Comparison of ENCODE assay signal across 8 mouse cellular contexts in the genomic region with DNA sequence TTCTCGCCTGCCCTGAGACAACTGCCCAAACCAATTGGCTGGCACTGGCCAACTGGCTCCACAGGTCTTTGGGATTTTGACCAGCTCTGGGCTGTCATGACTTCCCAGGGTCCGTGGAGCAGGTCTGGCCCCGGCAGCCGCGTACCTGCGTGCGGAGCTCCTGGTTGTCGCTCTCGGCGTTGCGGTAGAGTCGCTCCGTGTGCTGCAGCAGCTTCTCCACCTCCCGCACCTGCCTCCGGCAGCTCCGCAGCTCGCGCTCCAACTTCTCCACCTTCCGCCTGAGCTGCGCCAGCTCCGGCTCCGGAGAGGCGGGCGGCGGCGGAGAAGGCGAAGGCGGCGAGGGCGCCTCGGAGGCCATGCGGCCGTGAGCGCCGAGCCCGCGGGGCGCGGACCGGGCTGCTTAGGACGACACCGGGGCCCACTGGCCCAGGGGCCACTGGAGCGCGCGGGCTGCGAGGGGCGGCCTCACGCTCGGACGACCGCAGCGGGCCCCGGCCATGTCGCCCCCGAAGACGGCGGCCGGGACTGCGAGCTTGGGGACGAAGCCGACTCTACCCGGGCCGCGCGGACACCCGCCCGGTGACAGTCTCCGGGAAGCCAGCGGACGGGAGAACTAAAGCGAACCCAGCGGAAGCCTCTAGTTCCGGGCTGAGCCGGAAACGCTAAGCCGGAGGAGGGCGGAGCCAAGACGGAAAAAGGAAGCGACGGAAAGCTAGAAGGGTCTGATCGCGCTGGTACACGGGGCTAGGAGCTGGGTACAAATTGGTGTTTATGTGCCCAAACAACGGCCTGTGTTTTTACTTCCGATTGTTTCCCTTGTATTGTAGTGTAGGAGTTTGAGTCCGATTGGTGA. TPM values are rescaled to one million over a fixed set of nuclear protein-coding genes. Genes with fewer than 3 reads are reported as not detected.
DNase-seq lines count a peak whose midpoint lies in the region; ATAC-seq lines count a peak whose summit lies in the region.

A gene (minus strand): TSS at position 652 of the 853 bp plus-strand sequence.

- WGBS in hindbrain, embryonic 11.5 days = under 1% methylated on average over 86 of the region's 86 CpGs

- peaks cover 4% of the 10 kb centered on the region; the same call in 1 of the 2 replicates for H3K4me1 ChIP-seq in hindbrain, embryonic 11.5 days (replicated peaks; ENCODE audit: control insufficient read depth, insufficient read depth, low read length)

- H3K27ac ChIP-seq in hindbrain, embryonic 11.5 days (ENCODE audit: low read depth, low read length) = peak within 1 kb of the TSS; percentile 49

- peaks cover 7% of the 10 kb centered on the region; the same call in 1 of the 2 replicates for H3K36me3 ChIP-seq in hindbrain, embryonic 11.5 days (ENCODE audit: control insufficient read depth, insufficient read depth, low read length)

- no peaks in the 10 kb centered on the region for H3K27me3 ChIP-seq in hindbrain, embryonic 11.5 days (ENCODE audit: control insufficient read depth, insufficient read depth, low read length)

- peak within 1 kb of the TSS; percentile 85 for H3K9ac ChIP-seq in hindbrain, embryonic 11.5 days (ENCODE audit: low read depth, low read length)

- H3K4me3 ChIP-seq in hindbrain, embryonic 11.5 days (ENCODE audit: low read depth, low read length) = peak within 1 kb of the TSS; percentile 98

- DNase-seq in Muller cell, postnatal 12 days (ENCODE audit: inconsistent ontology term) = peak; percentile 88
- DNase-seq in cerebellum, adult 9-11 months = peak; percentile 91
- peak; percentile 77 to 97 for DNase-seq in frontal cortex, adult 2 months (ENCODE audit: extremely low spot score in 1 of 2, low spot score in 1 of 2)
- peak; percentile 93 for DNase-seq in hindbrain, embryonic 11.5 days (ENCODE audit: low spot score)
- peak; percentile 85 to 89 for DNase-seq in layer of hippocampus, postnatal 10 days (ENCODE audit: low spot score in 2 of 2)
- DNase-seq in lung, postnatal 10 days = peak; percentile 96
- peak; percentile 86 for DNase-seq in ovary, postnatal 36 days (ENCODE audit: low spot score)
- DNase-seq in thymus, postnatal 25 days = peak; percentile 91

- H3K9me3 ChIP-seq in hindbrain, embryonic 11.5 days (ENCODE audit: control insufficient read depth, low read length) = no peaks in the 10 kb centered on the region

- ATAC-seq in hindbrain, embryonic 11.5 days (ENCODE audit: low FRiP score) = peak; percentile 97

- peak within 1 kb of the TSS; percentile 89 for H3K4me2 ChIP-seq in hindbrain, embryonic 11.5 days (replicated peaks; ENCODE audit: low read depth, low read length)

RNA-seq across cellular contexts. Expression of the gene that starts here (rescaled TPM):
- 37.5 and 39.1 TPM in 2 replicates for polyA plus RNA-seq in frontal cortex, adult 2 months (2012; rRNA removed)
- 47.7 and 54.4 TPM in 2 replicates for polyA plus RNA-seq in hindbrain, embryonic 11.5 days (2014; fragmentation: Nextera tagmentation; extraction: Ambion mirVana)
- total RNA-seq in layer of hippocampus, postnatal 10 days (2021) = 10 to 100 TPM; 42.0 to 43.9 TPM

Comparison
In these comparisons a context has a peak if more than half of its experiments do, and no peak if none do; other contexts are left out.
1. Peak in every context shown above with its lines: DNase-seq, ATAC-seq, H3K4me3 ChIP-seq and H3K27ac ChIP-seq.